Mouse (Mus musculus): Measurements from ENCODE around the gene Six1. TPM values are rescaled to one million over a fixed set of nuclear protein-coding genes. Genes with fewer than 3 reads are reported as not detected.

Six1 gene
- polyA plus RNA-seq, 1 experiment from 2014 or later: 1.9 TPM

DNA sequence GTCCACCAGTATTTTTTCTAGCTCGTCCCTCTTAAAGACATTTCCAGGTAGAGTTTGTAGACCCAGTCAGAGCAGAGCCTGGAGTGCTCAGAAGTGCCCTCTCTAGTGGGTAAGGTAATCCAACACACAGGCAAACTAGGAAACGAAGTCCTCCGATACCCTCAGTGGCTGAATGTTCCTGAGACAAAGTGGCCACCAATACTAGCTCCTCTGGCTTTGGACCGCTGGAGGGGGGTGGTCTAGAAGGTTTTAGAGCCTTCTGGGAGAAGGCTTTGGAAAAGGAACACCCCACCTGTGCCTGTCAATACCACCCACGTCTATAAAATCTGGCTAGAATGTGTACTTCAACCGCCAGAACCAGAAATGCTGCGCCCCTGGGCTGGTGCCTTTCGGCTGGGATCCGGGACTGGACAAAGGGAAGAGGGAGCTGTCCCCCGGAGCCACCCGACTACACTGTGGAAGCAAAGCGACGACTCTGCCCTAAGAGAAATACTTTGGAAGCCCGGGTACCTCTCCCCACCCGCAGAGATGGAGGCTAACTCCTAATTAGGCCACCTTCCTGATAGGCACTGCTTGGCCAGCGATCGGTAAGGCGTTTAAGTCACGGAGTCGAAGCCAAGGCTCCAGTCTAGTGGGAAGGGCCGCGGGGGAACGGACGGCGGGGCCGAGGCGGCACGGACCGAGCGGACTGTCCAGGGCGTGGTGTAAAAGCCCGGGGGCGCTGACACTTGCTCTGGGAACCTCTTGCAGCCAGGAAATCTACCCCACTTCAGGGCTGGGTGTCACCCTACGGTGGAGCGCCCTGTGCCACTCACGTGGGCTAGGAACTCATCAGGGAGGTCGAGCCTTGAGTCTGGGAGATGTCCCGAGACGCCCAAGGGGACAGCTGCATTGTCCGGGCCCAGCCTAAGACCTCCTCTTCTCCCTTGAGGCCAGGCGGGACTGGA, 14.4 kb downstream of the Six1 start:
- no peak; the same call in 1 of the 2 replicates for ATAC-seq (ENCODE audit: insufficient read depth, low FRiP score)
- H3K4me2 ChIP-seq (ENCODE audit: low read depth, low read length): no peak overlapping the region
- peaks cover 7% of the 10 kb centered on the region; the same call in 1 of the 2 replicates for H3K4me1 ChIP-seq (ENCODE audit: control insufficient read depth, insufficient read depth, low read length)
- H3K27ac ChIP-seq (ENCODE audit: low read length): no peak overlapping the region
- H3K36me3 ChIP-seq (ENCODE audit: control insufficient read depth, insufficient read depth, low read length): no peaks in the 10 kb centered on the region
- H3K27me3 ChIP-seq (ENCODE audit: control insufficient read depth, insufficient read depth, low read length): peaks cover 74% of the 10 kb centered on the region
- no peaks in the 10 kb centered on the region for H3K9me3 ChIP-seq (replicated peaks; ENCODE audit: control insufficient read depth, low read length)
- 2% methylated on average over 41 of the region's 41 CpGs for WGBS
- no peak overlapping the region for H3K9ac ChIP-seq (ENCODE audit: low read length)
- H3K4me3 ChIP-seq (replicated peaks; ENCODE audit: low read length): no peak overlapping the region

DNA sequence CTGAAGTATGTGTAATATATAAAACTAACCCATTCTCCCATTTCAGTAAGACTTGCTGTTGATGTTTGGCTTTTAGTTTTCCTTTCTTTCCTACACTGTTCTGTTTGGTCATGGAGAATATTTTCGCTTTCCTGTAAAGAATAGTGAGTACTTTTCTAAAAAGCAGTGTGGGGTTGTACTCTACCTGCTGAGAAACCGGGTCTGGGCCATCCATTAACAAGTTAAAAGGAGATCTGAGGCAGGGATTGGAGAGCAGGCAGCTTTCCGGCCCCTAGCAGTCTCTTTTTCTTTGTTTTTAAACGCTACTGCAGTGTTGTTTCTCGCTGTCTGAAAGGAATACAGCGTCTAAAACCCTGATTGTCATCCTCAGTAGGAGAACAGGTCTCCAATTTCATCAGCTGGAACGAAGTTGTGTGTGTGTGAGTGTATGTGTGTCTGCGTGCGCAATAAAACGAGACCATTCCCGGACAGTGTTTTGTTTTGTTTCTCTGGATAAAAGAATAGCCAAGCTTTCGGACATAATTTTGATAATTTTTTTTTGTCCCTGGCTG, 15.2 kb downstream of the Six1 start:
- no peak for ATAC-seq (ENCODE audit: insufficient read depth, low FRiP score)
- Histone ChIP-seq H3K27ac (ENCODE audit: low read length) (no peak overlapping the region), H3K36me3 (ENCODE audit: control insufficient read depth, insufficient read depth, low read length) (no peaks in the 10 kb centered on the region), H3K9me3 (replicated peaks; ENCODE audit: control insufficient read depth, low read length) (no peaks in the 10 kb centered on the region), H3K4me3 (replicated peaks; ENCODE audit: low read length) (no peak overlapping the region), H3K4me2 (ENCODE audit: low read depth, low read length) (no peak overlapping the region), H3K27me3 (ENCODE audit: control insufficient read depth, insufficient read depth, low read length) (peaks cover 72% of the 10 kb centered on the region), H3K4me1 (ENCODE audit: control insufficient read depth, insufficient read depth, low read length) (peaks cover 5% of the 10 kb centered on the region; the same call in 1 of the 2 replicates), H3K9ac (ENCODE audit: low read length) (no peak overlapping the region)
- WGBS: 3% methylated on average over 12 of the region's 12 CpGs

DNA sequence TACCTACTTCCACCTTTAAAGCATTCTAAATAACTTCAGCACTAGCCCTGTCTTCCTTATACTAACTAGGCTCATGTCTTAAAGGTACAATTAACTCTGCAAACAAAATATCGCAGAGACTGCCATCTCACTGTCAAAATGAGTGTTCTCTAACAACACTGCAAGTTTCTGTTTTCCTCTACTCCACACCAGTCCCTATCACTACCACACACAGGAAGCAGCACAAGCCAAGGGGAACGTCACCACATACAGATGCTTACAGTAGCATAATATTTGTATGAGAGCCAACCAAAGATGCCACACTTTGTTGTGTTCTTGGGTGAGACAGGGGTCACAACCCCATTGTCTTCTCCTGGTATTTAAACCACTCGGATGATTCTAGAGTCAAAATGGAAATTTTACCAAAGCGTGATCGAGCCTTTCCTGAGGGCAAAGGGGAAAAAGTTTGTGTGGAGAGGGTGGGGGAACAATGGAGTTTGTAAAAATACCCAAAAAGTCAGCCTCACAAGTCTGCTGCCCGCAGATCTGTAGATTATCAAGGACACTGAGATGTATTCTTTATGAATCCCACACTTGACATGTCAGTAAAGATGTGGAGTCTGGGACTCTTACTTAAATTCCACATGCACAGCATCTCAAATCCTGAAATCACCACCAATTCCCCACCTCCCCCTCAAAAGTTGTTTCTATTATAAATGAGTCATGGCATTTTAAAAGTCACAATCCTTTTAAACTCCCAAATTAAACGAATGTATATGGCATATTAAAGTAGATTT, 16.1 kb downstream of the Six1 start:
- Histone ChIP-seq H3K9me3 (replicated peaks; ENCODE audit: control insufficient read depth, low read length) (no peaks in the 10 kb centered on the region), H3K4me2 (ENCODE audit: low read depth, low read length) (no peak overlapping the region), H3K27ac (ENCODE audit: low read length) (no peak overlapping the region), H3K9ac (ENCODE audit: low read length) (no peak overlapping the region), H3K27me3 (ENCODE audit: control insufficient read depth, insufficient read depth, low read length) (peaks cover 72% of the 10 kb centered on the region), H3K4me3 (replicated peaks; ENCODE audit: low read length) (no peak overlapping the region), H3K36me3 (ENCODE audit: control insufficient read depth, insufficient read depth, low read length) (no peaks in the 10 kb centered on the region), H3K4me1 (ENCODE audit: control insufficient read depth, insufficient read depth, low read length) (peaks cover 5% of the 10 kb centered on the region; the same call in 1 of the 2 replicates)
- no peak for ATAC-seq (ENCODE audit: insufficient read depth, low FRiP score)
- WGBS: 8% methylated on average over 7 of the region's 7 CpGs

DNA sequence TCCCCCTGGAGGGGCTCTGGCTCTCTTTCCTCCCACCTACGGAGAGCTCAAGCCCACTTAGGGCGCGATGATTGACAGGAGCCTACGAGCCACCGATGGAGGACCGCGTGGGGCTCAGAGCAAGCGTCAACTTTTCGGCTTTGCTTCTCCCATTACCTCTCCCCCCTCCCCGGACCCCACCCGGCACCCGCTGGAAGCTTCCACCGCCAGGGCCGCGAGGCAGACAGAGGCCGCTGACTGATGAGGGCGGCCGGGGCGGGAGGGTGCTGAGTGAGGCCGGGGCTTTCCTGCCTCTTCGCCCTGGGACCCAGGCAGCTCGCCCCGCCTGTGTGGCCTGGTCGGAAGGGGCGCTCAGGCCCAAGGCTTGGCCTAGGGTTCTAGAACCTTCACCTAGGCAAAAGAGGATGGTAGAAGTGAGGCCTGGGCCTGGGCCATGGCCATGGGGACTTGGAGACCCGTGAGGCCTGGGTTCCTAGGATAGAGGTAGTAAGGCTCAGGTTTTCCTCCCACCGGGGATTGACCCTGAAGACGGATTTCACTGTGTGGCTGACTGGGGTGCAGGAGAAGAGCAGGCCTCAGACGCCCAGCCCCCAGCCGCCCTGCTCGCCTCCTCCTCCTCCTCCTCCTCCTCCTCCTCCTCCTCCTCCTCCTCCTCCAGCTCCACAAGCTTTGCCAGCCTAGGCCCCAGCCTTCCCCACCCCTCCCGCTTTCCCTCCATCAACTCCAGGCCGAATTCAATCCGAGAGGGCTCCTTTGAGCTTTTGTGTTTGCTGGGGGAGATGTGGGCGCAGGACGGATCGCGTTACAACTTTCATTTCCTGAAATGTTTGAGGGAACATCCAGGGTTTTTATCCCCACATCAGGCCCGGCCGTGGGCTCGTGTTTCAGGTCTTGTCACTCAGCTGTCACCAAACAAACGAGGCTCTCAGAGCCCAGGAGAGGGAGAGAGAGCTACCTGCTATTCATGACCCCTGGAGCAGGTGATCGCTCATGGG, 18.5 kb downstream of the Six1 start:
- Histone ChIP-seq H3K4me2 (ENCODE audit: low read depth, low read length) (no peak overlapping the region), H3K4me1 (ENCODE audit: control insufficient read depth, insufficient read depth, low read length) (peaks cover 5% of the 10 kb centered on the region; the same call in 1 of the 2 replicates), H3K27ac (ENCODE audit: low read length) (no peak overlapping the region), H3K9me3 (replicated peaks; ENCODE audit: control insufficient read depth, low read length) (no peaks in the 10 kb centered on the region), H3K36me3 (ENCODE audit: control insufficient read depth, insufficient read depth, low read length) (no peaks in the 10 kb centered on the region), H3K4me3 (replicated peaks; ENCODE audit: low read length) (no peak overlapping the region), H3K27me3 (ENCODE audit: control insufficient read depth, insufficient read depth, low read length) (peaks cover 71% of the 10 kb centered on the region), H3K9ac (ENCODE audit: low read length) (no peak overlapping the region)
- no peak for ATAC-seq (ENCODE audit: insufficient read depth, low FRiP score)
- 10% methylated on average over 42 of the region's 43 CpGs for WGBS

DNA sequence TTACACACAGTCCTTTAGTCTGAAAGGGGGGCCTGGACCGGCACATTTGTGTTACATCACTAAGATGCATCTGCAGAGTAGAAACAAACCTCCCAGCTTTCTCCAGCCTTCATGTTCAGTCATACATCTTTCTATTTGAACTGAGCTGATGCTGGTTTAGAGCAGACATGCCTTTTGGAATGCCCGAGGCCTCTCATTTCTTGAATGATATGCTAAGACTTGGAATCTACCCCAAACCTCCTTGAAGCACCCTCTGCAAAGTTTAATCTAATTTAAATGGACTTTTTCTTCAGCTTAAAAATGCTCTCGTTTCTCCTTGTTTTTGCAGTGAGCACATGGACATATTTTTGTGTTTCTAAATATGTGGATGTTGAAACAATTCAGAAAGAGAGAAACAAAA, 21.0 kb downstream of the Six1 start:
- ATAC-seq (ENCODE audit: insufficient read depth, low FRiP score): no peak
- Histone ChIP-seq H3K4me3 (replicated peaks; ENCODE audit: low read length) (no peak overlapping the region), H3K4me1 (ENCODE audit: control insufficient read depth, insufficient read depth, low read length) (peaks cover 5% of the 10 kb centered on the region; the same call in 1 of the 2 replicates), H3K4me2 (ENCODE audit: low read depth, low read length) (no peak overlapping the region), H3K9ac (ENCODE audit: low read length) (no peak overlapping the region), H3K27me3 (ENCODE audit: control insufficient read depth, insufficient read depth, low read length) (peaks cover 53% of the 10 kb centered on the region), H3K27ac (ENCODE audit: low read length) (no peak overlapping the region), H3K36me3 (ENCODE audit: control insufficient read depth, insufficient read depth, low read length) (no peaks in the 10 kb centered on the region), H3K9me3 (replicated peaks; ENCODE audit: control insufficient read depth, low read length) (no peaks in the 10 kb centered on the region)
- WGBS: 66% methylated on average over 3 of the region's 3 CpGs

DNA sequence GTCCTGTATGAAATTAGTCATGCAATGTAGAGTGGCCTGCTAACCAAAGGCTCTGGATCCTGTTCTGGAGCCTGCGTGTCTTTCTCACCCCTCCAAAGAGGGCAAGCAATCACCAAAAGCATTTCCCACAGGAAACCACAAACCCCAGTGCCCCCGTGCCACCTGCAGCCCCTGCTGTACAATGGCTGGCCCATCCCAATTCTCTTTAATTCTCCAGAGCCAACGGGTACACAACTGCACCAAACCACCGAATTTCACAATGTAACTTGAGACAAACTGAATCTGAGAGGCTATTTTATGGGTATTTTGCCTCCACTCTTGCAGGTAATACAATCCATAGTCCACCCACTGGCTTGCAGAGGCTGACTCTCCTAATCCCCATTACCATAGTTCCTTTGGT, 22.4 kb downstream of the Six1 start:
- Histone ChIP-seq H3K9ac (ENCODE audit: low read length) (no peak overlapping the region), H3K4me3 (replicated peaks; ENCODE audit: low read length) (no peak overlapping the region), H3K9me3 (replicated peaks; ENCODE audit: control insufficient read depth, low read length) (no peaks in the 10 kb centered on the region), H3K36me3 (ENCODE audit: control insufficient read depth, insufficient read depth, low read length) (no peaks in the 10 kb centered on the region), H3K4me2 (ENCODE audit: low read depth, low read length) (no peak overlapping the region), H3K27me3 (ENCODE audit: control insufficient read depth, insufficient read depth, low read length) (peaks cover 44% of the 10 kb centered on the region), H3K27ac (ENCODE audit: low read length) (no peak overlapping the region), H3K4me1 (ENCODE audit: control insufficient read depth, insufficient read depth, low read length) (peaks cover 5% of the 10 kb centered on the region; the same call in 1 of the 2 replicates)
- no peak for ATAC-seq (ENCODE audit: insufficient read depth, low FRiP score)
- WGBS: 60% methylated on average over 4 of the region's 4 CpGs

DNA sequence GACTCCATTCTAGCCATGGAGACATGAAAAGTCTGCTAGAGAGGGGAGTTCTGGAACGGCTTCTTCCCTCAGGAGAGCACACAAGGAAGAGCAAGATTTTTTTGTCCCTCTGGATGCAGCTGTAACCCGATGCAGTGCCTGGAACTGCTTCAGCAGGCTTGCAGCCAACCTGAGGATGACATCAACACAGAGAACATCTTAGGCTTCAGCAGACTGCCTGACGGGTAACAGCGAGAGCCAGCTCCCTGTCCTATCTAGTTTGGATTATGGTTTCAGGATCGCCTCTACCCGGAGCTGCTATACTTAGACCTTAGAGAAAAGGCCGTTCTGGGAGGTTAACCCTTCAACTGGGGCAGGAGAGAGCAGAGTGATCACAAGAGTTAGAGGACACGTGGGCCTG, 28.2 kb downstream of the Six1 start:
- Histone ChIP-seq H3K4me2 (ENCODE audit: low read depth, low read length) (no peak overlapping the region), H3K9ac (ENCODE audit: low read length) (no peak overlapping the region), H3K27ac (ENCODE audit: low read length) (no peak overlapping the region), H3K4me3 (replicated peaks; ENCODE audit: low read length) (no peak overlapping the region), H3K27me3 (ENCODE audit: control insufficient read depth, insufficient read depth, low read length) (peaks cover 2% of the 10 kb centered on the region; the same call in 1 of the 2 replicates), H3K9me3 (replicated peaks; ENCODE audit: control insufficient read depth, low read length) (no peaks in the 10 kb centered on the region), H3K4me1 (ENCODE audit: control insufficient read depth, insufficient read depth, low read length) (no peaks in the 10 kb centered on the region), H3K36me3 (ENCODE audit: control insufficient read depth, insufficient read depth, low read length) (no peaks in the 10 kb centered on the region)
- WGBS: 44% methylated on average over 8 of the region's 8 CpGs
- ATAC-seq (ENCODE audit: insufficient read depth, low FRiP score): 0 out of 2 replicates have a peak, but pooled peaks have one; percentile 33

DNA sequence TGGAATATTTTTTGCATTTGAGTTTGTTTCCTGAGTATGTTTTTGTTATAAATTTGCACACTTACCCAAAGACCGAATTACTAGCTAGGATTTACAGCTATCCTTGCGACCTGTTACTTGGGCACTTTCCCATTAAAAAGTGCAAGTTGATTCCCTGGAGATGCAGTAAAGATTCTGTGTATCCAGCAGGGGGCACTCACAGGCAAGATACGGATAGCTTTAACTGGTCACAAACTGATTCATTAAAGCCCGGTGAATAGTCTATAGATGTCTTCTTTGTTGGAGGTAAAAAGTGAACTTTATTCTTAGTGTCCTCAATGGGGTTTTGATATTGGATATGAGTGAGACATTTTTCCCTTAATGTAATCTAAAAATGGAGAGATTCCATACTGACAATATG, 32.7 kb downstream of the Six1 start:
- 1% methylated on average over 4 of the region's 4 CpGs for WGBS
- Histone ChIP-seq H3K27ac (ENCODE audit: low read length) (no peak overlapping the region), H3K4me2 (ENCODE audit: low read depth, low read length) (no peak overlapping the region), H3K4me3 (replicated peaks; ENCODE audit: low read length) (no peak overlapping the region), H3K36me3 (ENCODE audit: control insufficient read depth, insufficient read depth, low read length) (no peaks in the 10 kb centered on the region), H3K9ac (ENCODE audit: low read length) (no peak overlapping the region), H3K9me3 (replicated peaks; ENCODE audit: control insufficient read depth, low read length) (no peaks in the 10 kb centered on the region), H3K4me1 (ENCODE audit: control insufficient read depth, insufficient read depth, low read length) (no peaks in the 10 kb centered on the region), H3K27me3 (ENCODE audit: control insufficient read depth, insufficient read depth, low read length) (no peaks in the 10 kb centered on the region; the same call in 1 of the 2 replicates)
- no peak for ATAC-seq (ENCODE audit: insufficient read depth, low FRiP score)

Data from stomach, embryonic 16.5 days (tissue).